Mouse (Mus musculus) ovary, postnatal 36 days (tissue): Measurements from ENCODE around the gene Rxrb.
"Not testable (repeated sequence)": the region's sequence is repeated elsewhere in the genome, so short reads cannot be mapped to it uniquely, and the experiment has no call there.

Source experiments
- DNase-seq: peaks from one replicate; pipeline ENCODE4 v3.0.0; 2022; ENCODE audit warnings: low spot score, mixed read lengths

The Rxrb gene

GRCm38 (mm10) chr17:34031465-34032173 is at the start of gene Rxrb, which contains the start of gene Slc39a7:
Rxrb (plus strand) TSS chr17:34031812.
Slc39a7 (minus strand) TSS chr17:34031682.
- peak; percentile 100 for DNase-seq

DNA sequence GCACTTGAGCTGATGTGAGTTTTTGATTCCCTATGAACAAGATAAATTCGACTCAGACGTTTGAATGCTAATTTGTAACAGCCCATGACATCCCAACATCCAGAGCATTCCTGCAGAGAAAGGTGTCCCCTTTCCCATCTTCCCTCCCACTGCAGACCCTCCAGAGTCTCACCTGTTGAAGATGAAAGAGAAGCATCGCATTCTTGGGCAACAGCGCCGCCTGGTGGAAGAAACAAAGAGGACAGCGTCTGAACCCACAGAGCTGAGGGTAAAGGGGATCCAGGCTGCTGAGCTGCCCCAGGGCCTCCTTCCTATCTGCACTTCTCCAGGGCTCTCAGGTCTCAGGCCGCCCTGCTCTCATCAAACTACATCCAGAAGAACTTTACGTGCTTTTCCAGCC is 49.5 kb upstream of the Rxrb start:
- not testable (repeated sequence) for DNase-seq

- no peak for DNase-seq
Observed at GRCm38 (mm10) chr17:33991788-33992664, 39.6 kb upstream of the Rxrb start.

DNA sequence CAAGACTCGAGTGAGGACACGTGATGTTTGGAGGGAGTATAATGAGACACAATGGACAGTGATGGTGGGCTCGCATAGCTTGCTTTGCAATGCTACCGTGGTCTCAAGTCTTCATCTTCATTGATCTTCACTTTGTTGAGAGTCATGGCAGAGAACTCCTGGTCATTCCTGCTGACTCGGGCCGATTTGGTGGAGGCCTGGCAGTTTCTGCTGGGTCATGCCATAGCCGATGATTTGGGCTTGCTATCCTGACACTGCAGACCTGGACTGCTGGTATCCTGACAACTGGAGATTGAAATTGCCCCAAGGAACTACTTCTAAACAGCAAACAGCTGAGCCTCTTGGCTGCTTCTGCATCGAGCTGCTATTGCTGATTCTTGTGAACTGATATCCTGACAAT is 36.7 kb upstream of the Rxrb start:
- DNase-seq = no peak

- no peak for DNase-seq
Observed at GRCm38 (mm10) chr17:33995651-33996050, 36.0 kb upstream of the Rxrb start.

DNA sequence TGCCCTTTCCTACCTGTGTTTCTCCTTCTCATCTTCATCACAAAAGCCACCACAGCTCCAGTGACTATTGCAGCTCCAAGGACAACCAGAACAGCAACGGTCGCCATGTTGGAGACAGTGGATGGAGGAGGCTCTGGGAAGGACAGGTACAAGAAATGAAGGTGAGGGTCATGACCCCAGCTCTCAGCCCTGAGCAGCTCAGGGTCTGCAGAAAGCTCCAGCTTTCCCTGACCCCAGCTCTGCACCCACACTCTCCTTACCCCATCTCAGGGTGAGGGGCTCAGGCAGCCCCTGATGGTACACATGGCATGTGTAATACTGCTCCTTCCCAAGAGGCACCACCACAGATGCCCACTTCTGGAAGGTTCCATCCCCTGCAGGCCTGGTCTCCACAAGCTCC is 34.6 kb upstream of the Rxrb start:
- DNase-seq = not testable (repeated sequence)

GRCm38 (mm10) chr17:33998697-33999096 is 32.9 kb upstream of the Rxrb start:
- not testable (repeated sequence) for DNase-seq

DNA sequence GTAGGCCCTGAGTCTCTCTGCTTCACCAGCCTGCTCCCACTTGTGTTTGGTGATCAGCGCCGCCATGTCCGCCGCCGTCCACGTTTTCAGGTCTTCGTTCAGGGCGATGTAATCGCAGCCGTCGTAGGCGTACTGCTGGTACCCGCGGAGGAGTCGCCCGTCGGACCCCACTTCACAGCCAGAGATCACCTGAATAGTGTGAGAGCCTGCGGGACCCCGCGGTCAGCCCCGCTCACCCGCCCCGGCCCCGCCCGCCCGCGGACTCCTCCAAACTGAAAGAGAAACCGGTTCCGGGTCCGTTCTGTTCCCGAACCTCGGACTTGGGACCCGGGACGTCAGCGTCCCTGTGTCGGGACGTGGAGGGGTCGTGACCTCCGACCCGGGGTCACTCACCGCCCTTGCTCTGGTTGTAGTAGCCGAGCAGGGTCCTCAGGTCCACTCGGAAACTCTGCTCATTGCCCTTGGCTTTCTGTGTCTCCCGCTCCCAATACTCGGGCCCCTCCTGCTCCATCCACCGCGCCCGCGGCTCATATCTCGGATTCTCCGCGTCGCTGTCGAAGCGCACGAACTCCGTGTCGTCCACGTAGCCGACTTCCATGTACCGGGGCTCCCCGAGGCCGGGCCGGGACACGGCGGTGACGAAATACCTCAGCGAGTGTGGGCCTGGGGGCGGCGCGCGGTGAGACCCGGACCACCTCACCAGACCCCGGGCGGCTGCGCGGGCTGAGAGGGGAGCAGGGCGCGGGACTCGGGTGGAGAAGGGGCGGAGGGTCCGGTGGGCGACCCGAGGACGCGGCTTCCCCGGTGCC is 32.1 kb upstream of the Rxrb start:
- DNase-seq = no peak

DNA sequence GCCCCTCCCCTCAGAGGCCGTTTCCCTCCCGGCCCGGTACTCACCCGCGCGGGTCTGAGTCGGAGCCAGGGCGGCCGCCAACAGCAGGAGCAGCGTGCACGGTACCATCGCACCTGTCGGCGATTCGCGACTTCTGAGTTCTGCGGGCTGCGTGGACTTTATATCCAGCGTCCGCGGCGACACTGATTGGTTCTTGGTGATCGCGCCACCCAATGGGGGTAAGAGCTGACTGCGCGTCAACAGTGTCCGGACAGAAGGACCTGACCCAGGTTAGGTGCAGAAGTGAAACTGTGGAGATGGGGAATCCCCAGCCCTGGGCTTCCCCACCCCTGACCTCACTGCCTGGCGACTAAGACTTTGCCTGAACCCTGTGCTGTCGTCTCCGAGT is 31.5 kb upstream of the Rxrb start, which contains the start of gene H2-K1:
H2-K1 (minus strand) TSS at position 198 of the 388 bp plus-strand sequence.
- DNase-seq = peak; percentile 86

- not testable (repeated sequence) for DNase-seq
Observed at GRCm38 (mm10) chr17:34000796-34001195, 30.8 kb upstream of the Rxrb start.

- DNase-seq = no peak
Observed at GRCm38 (mm10) chr17:34003426-34003825, 28.2 kb upstream of the Rxrb start.

DNA sequence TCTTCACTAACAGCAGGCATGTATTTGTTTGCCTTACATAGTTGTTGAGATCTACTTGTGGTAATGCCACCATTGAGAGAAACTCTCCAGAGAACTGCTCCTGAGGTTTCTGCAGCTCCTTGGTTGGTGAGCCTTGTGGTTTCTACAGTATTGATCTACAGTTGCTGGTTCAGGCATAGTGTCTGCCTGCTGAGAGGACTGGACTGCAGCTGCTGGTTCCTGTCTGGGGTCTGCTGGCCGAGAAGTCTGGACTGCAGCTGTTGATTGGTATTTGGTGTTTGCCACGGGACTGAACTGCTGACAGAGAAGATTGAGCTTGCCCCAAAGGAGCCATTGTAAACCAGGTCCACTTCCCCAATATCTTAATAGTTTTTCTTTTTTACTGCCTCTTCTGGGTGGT is 25.0 kb upstream of the Rxrb start:
- DNase-seq = no peak

GRCm38 (mm10) chr17:34010156-34010555 is 21.5 kb upstream of the Rxrb start:
- no peak for DNase-seq

DNA sequence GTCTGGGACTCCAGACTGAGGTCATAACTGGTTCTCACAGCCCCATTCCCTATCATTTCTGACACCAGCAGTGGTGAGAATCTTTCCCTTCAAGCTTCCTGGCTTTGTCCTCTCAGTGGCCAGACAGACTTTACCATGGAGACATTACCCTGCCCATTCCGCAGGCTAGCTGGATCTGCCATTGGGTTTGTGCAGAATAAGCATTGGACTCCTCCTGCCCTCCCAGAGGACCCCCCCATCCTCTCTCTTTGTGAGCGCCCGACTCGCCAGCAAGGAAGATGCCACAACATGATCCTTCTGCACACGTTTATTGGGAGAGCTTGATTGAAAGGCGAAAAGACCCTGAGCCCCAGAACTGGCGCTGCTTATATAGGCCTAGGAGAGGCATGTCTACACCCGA is 18.2 kb upstream of the Rxrb start:
- DNase-seq = no peak

GRCm38 (mm10) chr17:34021539-34022413 is 9.8 kb upstream of the Rxrb start:
- DNase-seq = no peak

DNA sequence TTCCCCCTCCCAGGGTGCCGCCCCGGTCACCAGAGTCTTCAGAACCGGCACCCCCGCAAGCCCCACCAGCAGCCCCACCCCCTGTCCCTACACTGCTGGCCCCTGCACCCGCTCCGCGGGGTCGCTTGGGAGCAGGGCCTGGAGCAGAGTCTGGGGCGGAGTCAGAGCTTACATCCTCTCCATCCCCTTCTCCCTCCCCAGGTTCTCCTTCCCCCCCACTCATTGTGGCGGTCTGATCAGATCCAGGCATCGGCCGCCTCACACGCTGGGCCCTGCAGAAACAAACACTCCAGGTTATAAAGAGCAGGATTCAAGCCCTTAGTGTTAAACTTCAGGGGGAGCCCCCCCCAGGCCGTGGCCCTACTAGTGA is 9.2 kb upstream of the Rxrb start:
- no peak for DNase-seq

DNA sequence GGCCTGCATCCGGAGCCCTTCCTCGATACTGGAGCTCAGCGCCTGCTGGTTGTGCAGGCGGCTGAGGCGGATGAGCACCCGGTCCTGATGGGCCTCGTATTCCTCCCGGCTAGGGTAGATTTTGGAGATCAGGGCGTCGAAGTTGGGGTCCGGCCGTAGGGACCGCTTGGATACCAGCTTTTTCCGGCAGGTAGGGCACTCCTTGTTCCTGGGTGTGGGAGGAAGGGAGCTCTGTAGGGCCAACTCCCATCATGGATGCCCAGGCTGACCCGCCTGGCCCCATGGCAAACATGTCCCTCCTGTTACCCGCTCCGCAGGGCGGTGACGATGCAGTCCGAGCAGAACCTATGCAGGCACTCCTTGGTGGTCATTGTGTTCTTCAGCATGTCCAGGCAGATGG is 8.6 kb upstream of the Rxrb start:
- DNase-seq = peak; percentile 12

GRCm38 (mm10) chr17:34023678-34024077 is 7.9 kb upstream of the Rxrb start:
- DNase-seq = no peak

DNA sequence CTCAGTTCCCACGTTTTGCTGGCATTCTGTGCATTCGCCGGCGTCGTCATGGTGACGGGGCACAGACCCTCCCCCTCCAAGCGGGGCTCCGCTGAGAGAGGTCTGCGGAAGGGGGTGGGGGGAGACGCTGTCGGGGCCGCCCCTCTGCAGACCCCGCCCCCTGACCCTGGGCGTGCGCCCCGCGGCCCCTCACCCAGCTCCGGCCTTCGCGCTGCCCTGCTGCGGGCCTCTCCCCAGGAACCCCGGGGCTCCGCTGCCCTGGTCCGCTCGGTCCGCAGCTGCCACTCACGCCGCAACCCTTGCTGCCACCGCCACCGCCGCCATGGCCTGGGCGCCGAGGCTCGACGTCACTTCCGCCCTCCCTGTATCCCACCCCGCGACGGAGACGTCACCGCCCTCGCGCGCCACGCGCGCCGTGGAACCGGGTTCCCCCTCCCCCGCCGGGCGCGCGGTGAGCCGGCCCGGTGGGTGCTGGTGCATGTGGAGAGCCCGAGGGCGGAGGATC is 7.2 kb upstream of the Rxrb start, which contains the start of gene Ring1:
Ring1 (minus strand) TSS at position 364 of the 505 bp plus-strand sequence.
- peak; percentile 86 for DNase-seq

DNA sequence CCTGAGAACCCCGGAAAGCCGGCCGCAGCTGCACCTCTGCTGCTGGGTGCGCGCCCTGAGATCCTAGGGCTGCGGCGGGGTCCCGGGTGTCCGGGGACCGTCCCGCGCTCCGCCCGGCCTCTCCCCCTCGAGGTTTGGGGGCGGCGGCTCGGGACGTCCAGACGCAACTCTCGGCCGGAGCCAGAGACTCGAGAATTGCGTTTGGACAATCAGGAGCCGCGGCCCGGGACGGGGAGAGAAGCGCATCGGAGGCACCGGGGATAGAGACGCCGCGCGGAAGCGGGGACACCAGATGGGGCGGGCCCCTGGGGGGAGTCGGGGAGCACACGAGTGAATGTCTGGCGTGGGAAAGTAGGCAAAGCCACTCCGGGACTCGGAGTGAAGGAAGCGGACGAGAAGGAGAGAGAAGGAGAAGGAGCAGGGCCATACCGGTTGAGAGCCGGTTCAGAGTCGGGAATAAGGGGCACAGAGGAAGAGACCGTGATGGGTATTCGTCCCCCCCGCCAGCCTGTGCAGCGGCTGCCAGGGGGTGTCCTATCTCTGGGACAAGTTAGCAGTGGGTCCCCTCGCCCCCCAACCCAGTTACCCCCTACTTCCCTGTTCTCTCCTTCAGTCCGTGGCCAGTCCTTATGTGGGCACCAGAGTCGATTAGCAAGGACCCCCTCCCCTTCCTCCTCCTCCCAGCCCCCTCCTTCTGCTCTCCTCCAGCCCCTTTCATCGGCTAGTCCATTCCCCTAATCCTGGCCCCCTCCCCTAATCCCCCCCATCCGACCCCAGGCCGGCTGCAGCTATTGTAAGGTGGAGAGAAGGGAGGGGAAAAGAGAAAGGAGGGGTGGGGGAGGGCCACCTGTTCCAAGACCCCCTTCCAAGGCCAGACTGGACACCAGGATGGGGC is 6.5 kb upstream of the Rxrb start:
- no peak for DNase-seq
